Mouse (Mus musculus): Measurements from ENCODE around the gene Ctcf.

The Ctcf gene

DNA sequence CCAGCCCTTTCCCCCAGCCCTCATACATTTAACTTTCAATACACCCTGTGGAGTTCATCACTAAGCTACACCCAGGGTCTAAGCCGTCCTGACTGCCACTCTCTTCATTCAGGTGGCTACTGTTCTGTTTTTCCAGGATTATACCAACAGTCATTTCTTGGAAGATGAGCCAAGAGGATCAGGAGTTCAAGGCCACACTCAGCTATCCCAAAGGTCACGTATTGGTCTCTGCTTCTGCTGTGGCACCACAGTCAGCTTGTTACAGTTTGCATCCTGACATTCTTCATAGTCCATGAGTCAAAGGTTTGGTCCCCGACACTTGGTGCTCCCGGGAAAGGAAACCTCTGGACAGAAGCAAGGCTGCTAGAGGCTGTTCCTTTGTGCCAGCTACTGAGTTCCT lies 83.3 kb downstream of the Ctcf start:
- in situ Hi-C loops (cut with MboI; ENCODE audit: unreplicated experiment in 2 of 2) = loop anchor here in 1 of 2 experiments (5.0 to 10.0 kb wide), 3 partner anchors 63 to 385 kb away; partner anchors contain the start of gene Ctrl

DNA sequence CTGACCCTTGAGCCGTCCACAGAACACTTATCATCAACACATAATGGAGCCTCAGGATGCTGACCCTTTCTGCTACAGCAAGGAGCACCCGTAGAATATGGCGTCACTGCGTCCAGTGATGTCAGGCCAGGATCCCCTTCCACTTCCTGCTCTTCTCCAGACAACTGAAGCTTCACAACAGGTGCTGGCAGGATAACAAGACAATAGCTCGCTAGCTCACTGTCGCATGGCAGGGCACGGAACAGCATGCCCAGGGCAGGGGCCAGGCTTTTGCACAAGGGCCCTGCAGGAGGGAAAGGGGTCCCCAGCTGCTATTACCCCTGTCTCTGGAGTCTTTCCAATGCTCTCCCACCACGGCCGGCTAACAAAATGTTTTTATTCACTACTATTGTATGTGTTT lies 86.5 kb downstream of the Ctcf start:
- in situ Hi-C loops (cut with MboI; ENCODE audit: unreplicated experiment in 2 of 2) = no loop called here

DNA sequence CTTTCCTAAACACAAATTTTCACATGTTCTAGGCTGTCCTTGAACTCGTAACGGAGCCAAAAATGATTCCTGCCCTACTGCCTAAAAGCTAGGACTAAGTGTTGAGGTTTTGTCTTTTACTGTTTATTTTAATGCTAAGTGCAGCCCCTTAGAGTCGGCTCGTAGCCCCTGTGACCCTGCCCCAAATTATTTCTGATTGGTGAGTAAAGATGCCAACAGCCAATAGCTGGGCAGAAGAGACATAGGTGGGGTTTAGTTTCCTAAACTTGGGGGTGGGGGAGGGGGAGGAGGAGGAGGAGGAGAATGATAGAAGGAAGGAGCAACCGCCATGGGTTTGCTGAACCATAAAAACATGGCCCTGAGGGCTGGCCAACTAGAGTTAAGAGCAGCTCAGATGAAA lies 89.4 kb downstream of the Ctcf start:
- in situ Hi-C loops (cut with MboI; ENCODE audit: unreplicated experiment in 2 of 2) = loop anchor here in 1 of 2 experiments (5.0 kb wide), 1 partner anchor 57 kb away; no protein-coding TSS in a partner anchor

DNA sequence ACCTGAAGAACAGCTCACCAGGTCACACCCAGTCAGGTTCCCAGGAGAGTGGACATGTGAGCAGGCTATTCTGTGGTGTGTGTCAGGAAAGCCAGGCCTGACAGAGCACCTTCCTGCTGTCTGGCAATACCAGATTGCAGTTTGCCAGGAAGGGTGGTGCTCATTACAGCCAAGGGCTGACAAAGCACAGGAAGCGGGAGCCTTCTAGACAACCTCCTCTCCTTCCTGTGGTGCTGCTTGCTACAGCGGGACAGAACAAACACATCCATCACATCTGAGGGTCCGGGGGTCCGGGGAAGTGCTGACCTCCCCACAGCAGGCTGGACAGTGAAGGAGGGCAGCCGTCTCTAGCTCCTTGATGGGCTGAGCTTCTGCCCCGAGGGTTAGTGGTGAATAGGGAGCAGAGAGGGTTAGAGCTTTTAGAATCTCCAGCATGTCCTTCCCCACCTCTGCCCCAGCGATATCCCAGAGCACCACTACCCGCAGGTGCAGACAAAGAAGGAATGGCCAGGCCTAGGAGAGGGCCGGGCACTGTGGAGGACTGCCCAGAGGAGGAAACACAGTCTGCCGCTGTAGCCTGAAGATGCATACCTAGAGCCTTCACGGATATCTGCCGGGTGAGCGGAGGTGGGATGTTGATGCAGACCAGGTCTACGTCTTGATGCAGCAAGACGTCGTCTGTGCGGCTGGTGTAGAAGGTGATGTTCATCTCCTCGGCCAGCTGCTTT lies 91.2 kb downstream of the Ctcf start:
- in situ Hi-C loops (cut with MboI; ENCODE audit: unreplicated experiment in 2 of 2) = loop anchor here in 1 of 2 experiments (5.0 kb wide), 1 partner anchor 55 kb away; no protein-coding TSS in a partner anchor

DNA sequence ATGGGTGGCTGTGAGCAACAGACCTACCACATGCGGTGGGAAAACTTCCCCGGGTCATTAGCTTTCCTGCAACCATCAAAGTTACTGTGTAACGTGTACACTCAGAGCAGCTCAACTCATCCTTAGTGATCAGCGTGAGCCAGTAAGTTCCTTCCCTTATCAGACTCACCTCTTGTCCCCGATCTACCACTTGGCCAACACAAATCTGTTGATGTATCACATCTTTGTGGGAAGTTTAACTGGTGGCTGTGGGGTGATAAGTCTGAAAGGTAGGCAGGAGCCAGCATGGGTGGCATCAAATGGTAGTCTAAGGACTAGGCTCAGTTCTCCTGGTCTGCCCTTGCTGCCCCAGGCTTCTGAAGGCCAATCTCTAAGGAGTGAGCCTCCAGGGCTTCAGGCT lies 95.8 kb downstream of the Ctcf start:
- in situ Hi-C loops (cut with MboI; ENCODE audit: unreplicated experiment in 2 of 2) = no loop called here

Measured in v-Abl transformed pro-B cells (cell line).